Mouse (Mus musculus) layer of hippocampus, postnatal 36 days (tissue): ENCODE measurements at regions not wholly inside any gene's neighbourhood (a gene's known extent, or its start where the extent isn't known, plus 50 kb on each side); places are given as distances from the start of the nearest gene placed in this dataset.
A peak's percentile ranks its signal among the peaks of the same experiment; 100 is the strongest.

Experiments used
- DNase-seq, 2 experiments: peaks; one replicate each; pipeline ENCODE4 v3.0.0; 2022

DNA sequence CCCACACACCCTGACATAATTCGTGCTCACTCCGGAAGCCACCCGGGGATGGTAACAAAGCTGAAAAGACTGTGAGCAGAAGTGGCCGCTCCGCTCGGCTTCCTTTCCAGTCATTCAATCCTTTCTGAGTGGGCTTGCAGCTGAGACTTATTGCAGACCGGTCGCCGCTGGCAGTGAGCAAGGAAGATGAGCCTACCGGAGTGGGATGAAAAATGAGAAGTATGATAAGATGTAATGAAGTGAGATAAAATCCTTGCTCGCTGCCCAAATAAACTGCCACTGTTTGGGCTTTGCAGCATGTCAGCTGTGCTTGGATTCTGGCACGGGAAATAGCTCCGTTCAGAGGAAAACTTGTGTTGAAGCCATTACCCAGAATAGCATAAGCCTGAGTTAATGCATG is 82.7 kb upstream of the Lingo2 start:
- peak; percentile 18 to 29 for DNase-seq
